Mouse (Mus musculus): ENCODE results near the gene Cotl1.

DNA sequence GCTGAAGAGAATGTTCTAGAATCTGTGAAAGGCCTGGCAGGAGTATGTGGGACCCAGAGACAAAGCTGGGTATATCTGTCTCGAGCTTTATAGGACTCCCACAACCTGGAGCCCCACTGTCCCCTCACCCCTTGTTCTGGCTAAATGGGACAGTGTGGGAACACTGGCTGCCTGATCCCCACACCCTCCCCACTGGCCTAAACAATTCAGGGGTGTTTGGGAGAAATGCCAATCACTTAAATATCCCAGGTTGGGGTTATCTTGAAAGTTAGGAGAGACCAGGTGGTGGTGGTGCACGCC lies 41.4 kb downstream of the Cotl1 start:
- TF ChIP-seq POLR2A (IDR thresholded peaks at IDR 0.05; ENCODE audit: insufficient read length, low read depth) (no peak), MYOD1 (IDR thresholded peaks at IDR 0.05; ENCODE audit: control insufficient read depth in 1 of 3, insufficient read length in 2 of 3, low read depth in 2 of 3) (no peak), CEBPB (IDR thresholded peaks at IDR 0.05; ENCODE audit: insufficient read depth, poor library complexity, severe bottlenecking) (no peak), E2F4 (IDR thresholded peaks at IDR 0.05; ENCODE audit: insufficient read depth) (no peak), POLR2AphosphoS2 (IDR thresholded peaks at IDR 0.05; ENCODE audit: insufficient read length, low read depth) (no peak), USF1 (IDR thresholded peaks at IDR 0.05; ENCODE audit: low read depth) (no peak), MAX (IDR thresholded peaks at IDR 0.05; ENCODE audit: low read depth) (no peak), MYOG (IDR thresholded peaks at IDR 0.05; ENCODE audit: control insufficient read depth in 1 of 3, insufficient read depth in 1 of 3, insufficient read length in 2 of 3, low read depth in 2 of 3) (no peak), SRF (IDR thresholded peaks at IDR 0.05; ENCODE audit: control insufficient read depth, insufficient read length, low read depth) (no peak), TCF12 (IDR thresholded peaks at IDR 0.05; ENCODE audit: insufficient read depth, poor library complexity, severe bottlenecking) (no peak), TCF3 (IDR thresholded peaks at IDR 0.05; ENCODE audit: insufficient read length, low read depth) (no peak), REST (IDR thresholded peaks at IDR 0.05; ENCODE audit: insufficient read depth, insufficient read length) (no peak)

All from myocyte (in vitro differentiated cells).